Mouse (Mus musculus): Measurements from ENCODE around the gene Prdm16. TPM values are rescaled to one million over a fixed set of nuclear protein-coding genes. Genes with fewer than 3 reads are reported as not detected.

The Prdm16 gene
- polyA plus RNA-seq, 1 experiment: not detected

- Histone ChIP-seq H3K4me1 (no peaks in the 10 kb centered on the region), H3K4me3 (replicated peaks) (no peak within 1 kb of the TSS), H3K9me3 (no peaks in the 10 kb centered on the region), H3K27me3 (replicated peaks) (peaks cover 63% of the 10 kb centered on the region), H3K36me3 (replicated peaks; ENCODE audit: low read length) (no peaks in the 10 kb centered on the region)
- TF ChIP-seq FLI1 (IDR thresholded peaks at IDR 0.05; ENCODE audit: low read length) (no peak), GATA1 (IDR thresholded peaks at IDR 0.05; ENCODE audit: borderline replicate concordance, low read length) (no peak)
Observed at GRCm38 (mm10) chr4:154667767-154668166, 31.1 kb upstream of the Prdm16 start, which contains the start of gene Actrt2. Gene Actrt2, minus strand, starts transcription at chr4:154667867.

GRCm38 (mm10) chr4:154662681-154663215, 26.1 kb upstream of the Prdm16 start:
- peaks cover 6% of the 10 kb centered on the region; the same call in 1 of the 2 replicates for H3K9me3 ChIP-seq
- H3K27me3 ChIP-seq (replicated peaks): peaks cover 62% of the 10 kb centered on the region
- TF ChIP-seq GATA1 (IDR thresholded peaks at IDR 0.05; ENCODE audit: borderline replicate concordance, low read length) (no peak), FLI1 (IDR thresholded peaks at IDR 0.05; ENCODE audit: low read length) (no peak)
- H3K4me3 ChIP-seq (replicated peaks): no peak overlapping the region
- H3K4me1 ChIP-seq: no peaks in the 10 kb centered on the region
- no peaks in the 10 kb centered on the region for H3K36me3 ChIP-seq (replicated peaks; ENCODE audit: low read length)

- TF ChIP-seq FLI1 (IDR thresholded peaks at IDR 0.05; ENCODE audit: low read length) (no peak), GATA1 (IDR thresholded peaks at IDR 0.05; ENCODE audit: borderline replicate concordance, low read length) (no peak)
- Histone ChIP-seq H3K27me3 (replicated peaks) (peaks cover 59% of the 10 kb centered on the region), H3K36me3 (replicated peaks; ENCODE audit: low read length) (no peaks in the 10 kb centered on the region), H3K4me1 (no peaks in the 10 kb centered on the region), H3K4me3 (replicated peaks) (no peak overlapping the region), H3K9me3 (peaks cover 6% of the 10 kb centered on the region; the same call in 1 of the 2 replicates)
Observed at GRCm38 (mm10) chr4:154661256-154661655, 24.6 kb upstream of the Prdm16 start.

- no peaks in the 10 kb centered on the region for H3K4me1 ChIP-seq
- TF ChIP-seq FLI1 (IDR thresholded peaks at IDR 0.05; ENCODE audit: low read length) (no peak), GATA1 (IDR thresholded peaks at IDR 0.05; ENCODE audit: borderline replicate concordance, low read length) (no peak)
- H3K27me3 ChIP-seq (replicated peaks): peaks cover 53% of the 10 kb centered on the region
- H3K9me3 ChIP-seq: peaks cover 6% of the 10 kb centered on the region; the same call in 1 of the 2 replicates
- no peaks in the 10 kb centered on the region for H3K36me3 ChIP-seq (replicated peaks; ENCODE audit: low read length)
- H3K4me3 ChIP-seq (replicated peaks): no peak overlapping the region
Observed at GRCm38 (mm10) chr4:154660025-154660424, 23.4 kb upstream of the Prdm16 start.

- TF ChIP-seq FLI1 (IDR thresholded peaks at IDR 0.05; ENCODE audit: low read length) (no peak), GATA1 (IDR thresholded peaks at IDR 0.05; ENCODE audit: borderline replicate concordance, low read length) (no peak)
- H3K9me3 ChIP-seq: no peaks in the 10 kb centered on the region
Observed at GRCm38 (mm10) chr4:154655134-154655910, 18.6 kb upstream of the Prdm16 start.

GRCm38 (mm10) chr4:154652494-154652893, 15.8 kb upstream of the Prdm16 start:
- no peaks in the 10 kb centered on the region for H3K9me3 ChIP-seq

More at GRCm38 (mm10) chr4:154655134-154655910, 18.6 kb upstream of the Prdm16 start:
- Histone ChIP-seq H3K27me3 (replicated peaks) (peaks cover 54% of the 10 kb centered on the region), H3K4me1 (no peaks in the 10 kb centered on the region), H3K36me3 (replicated peaks; ENCODE audit: low read length) (no peaks in the 10 kb centered on the region), H3K4me3 (replicated peaks) (no peak overlapping the region)

GRCm38 (mm10) chr4:154649083-154649747, 12.5 kb upstream of the Prdm16 start:
- Histone ChIP-seq H3K9me3 (no peaks in the 10 kb centered on the region), H3K36me3 (replicated peaks; ENCODE audit: low read length) (no peaks in the 10 kb centered on the region), H3K4me1 (no peaks in the 10 kb centered on the region), H3K4me3 (replicated peaks) (no peak overlapping the region), H3K27me3 (replicated peaks) (peaks cover 60% of the 10 kb centered on the region)
- TF ChIP-seq FLI1 (IDR thresholded peaks at IDR 0.05; ENCODE audit: low read length): no peak
- no peak for TF ChIP-seq GATA1 (IDR thresholded peaks at IDR 0.05; ENCODE audit: borderline replicate concordance, low read length)

More at GRCm38 (mm10) chr4:154652494-154652893, 15.8 kb upstream of the Prdm16 start:
- no peaks in the 10 kb centered on the region for H3K4me1 ChIP-seq
- no peak overlapping the region for H3K4me3 ChIP-seq (replicated peaks)
- no peaks in the 10 kb centered on the region for H3K36me3 ChIP-seq (replicated peaks; ENCODE audit: low read length)
- peaks cover 57% of the 10 kb centered on the region for H3K27me3 ChIP-seq (replicated peaks)
- TF ChIP-seq GATA1 (IDR thresholded peaks at IDR 0.05; ENCODE audit: borderline replicate concordance, low read length) (no peak), FLI1 (IDR thresholded peaks at IDR 0.05; ENCODE audit: low read length) (no peak)

GRCm38 (mm10) chr4:154642496-154642895, 5.8 kb upstream of the Prdm16 start:
- Histone ChIP-seq H3K4me1 (no peaks in the 10 kb centered on the region), H3K27me3 (replicated peaks) (peaks cover 90% of the 10 kb centered on the region), H3K9me3 (no peaks in the 10 kb centered on the region), H3K36me3 (replicated peaks; ENCODE audit: low read length) (no peaks in the 10 kb centered on the region), H3K4me3 (replicated peaks) (no peak overlapping the region)
- TF ChIP-seq FLI1 (IDR thresholded peaks at IDR 0.05; ENCODE audit: low read length) (no peak), GATA1 (IDR thresholded peaks at IDR 0.05; ENCODE audit: borderline replicate concordance, low read length) (no peak)

- H3K4me1 ChIP-seq: peaks cover 7% of the 10 kb centered on the region
Observed at GRCm38 (mm10) chr4:154641296-154642110, 4.8 kb upstream of the Prdm16 start.

More at GRCm38 (mm10) chr4:154641296-154642110, 4.8 kb upstream of the Prdm16 start:
- H3K36me3 ChIP-seq (replicated peaks; ENCODE audit: low read length): no peaks in the 10 kb centered on the region
- H3K4me3 ChIP-seq (replicated peaks): no peak overlapping the region
- no peak for TF ChIP-seq FLI1 (IDR thresholded peaks at IDR 0.05; ENCODE audit: low read length)
- no peak for TF ChIP-seq GATA1 (IDR thresholded peaks at IDR 0.05; ENCODE audit: borderline replicate concordance, low read length)
- H3K27me3 ChIP-seq (replicated peaks): peaks cover 90% of the 10 kb centered on the region
- H3K9me3 ChIP-seq: no peaks in the 10 kb centered on the region

Data from megakaryocyte, embryonic 14.5 days (primary cell).